Mouse (Mus musculus) brown adipose tissue, adult 24 weeks (tissue): ENCODE measurements around the gene Wasf2. TPM values are rescaled to one million over a fixed set of nuclear protein-coding genes. Genes with fewer than 3 reads are reported as not detected.

Experiments used
- polyA plus RNA-seq: library from polyadenylated mRNA; stranded (reverse); fragments of >200 nt; gene quantifications from 2 replicates; pipeline ENCODE4 v1.2.4, GENCODE M21; 2012; ENCODE audit not compliant: missing spikeins, insufficient read depth, insufficient read length

Gene Wasf2
- polyA plus RNA-seq, 1 experiment, result 39.8 TPM

Other genes with a start within 250 kb of the Wasf2 start
- gene Stx12, start 246.0 kb upstream of the Wasf2 start, polyA plus RNA-seq, result 53.6 and 63.8 TPM in 2 replicates
- 15.7 and 17.8 TPM in 2 replicates for gene Fam76a, start 207.9 kb upstream of the Wasf2 start, polyA plus RNA-seq
- 0.55 TPM in 1 of 2 replicates, not detected in the other for gene Fgr, start 156.4 kb upstream of the Wasf2 start, polyA plus RNA-seq
- 16.4 and 26.1 TPM in 2 replicates for gene Ahdc1, start 119.2 kb upstream of the Wasf2 start, polyA plus RNA-seq
- 3.3 and 4.1 TPM in 2 replicates for gene Cd164l2, start 81.6 kb downstream of the Wasf2 start, polyA plus RNA-seq
- not detected in 2 replicates for gene Gpr3, start 82.0 kb downstream of the Wasf2 start, polyA plus RNA-seq
- gene Map3k6, start 110.3 kb downstream of the Wasf2 start, polyA plus RNA-seq, result 8.1 and 8.3 TPM in 2 replicates
- gene Sytl1, start 132.6 kb downstream of the Wasf2 start, polyA plus RNA-seq, result 2.4 and 3.2 TPM in 2 replicates
- gene Tmem222, start 147.3 kb downstream of the Wasf2 start, polyA plus RNA-seq, result 28.8 and 34.4 TPM in 2 replicates
- 25.6 TPM in 2 replicates for gene Wdtc1, start 223.0 kb downstream of the Wasf2 start, polyA plus RNA-seq
- gene Slc9a1, start 239.2 kb downstream of the Wasf2 start, polyA plus RNA-seq, result 8.6 and 10.3 TPM in 2 replicates